Mouse (Mus musculus): ENCODE results near the gene Slamf7. TPM values are rescaled to one million over a fixed set of nuclear protein-coding genes. Genes with fewer than 3 reads are reported as not detected.

Slamf7 gene
- total and polyA plus RNA-seq, 3 experiments = 0.11 TPM; not detected in 2

- ATAC-seq (ENCODE audit: extremely low read depth, insufficient number of reproducible peaks, low FRiP score, poor library complexity, severe bottlenecking) = no peak
- TF ChIP-seq GATA1 (IDR thresholded peaks at IDR 0.05; ENCODE audit: borderline replicate concordance, low read length) = no peak
- no peak for TF ChIP-seq TAL1 (conservative IDR thresholded peaks at IDR 0.05; ENCODE audit: low read depth, low read length)
- TF ChIP-seq GATA2 (IDR thresholded peaks at IDR 0.05; ENCODE audit: borderline replicate concordance, low read depth, low read length) = no peak
- TF ChIP-seq POLR2AphosphoS5 (IDR thresholded peaks at IDR 0.05; ENCODE audit: insufficient replicate concordance, low read depth, low read length) = no peak
- no peak for TF ChIP-seq CTCF (IDR thresholded peaks at IDR 0.05; ENCODE audit: low read depth, low read length)
- no peaks in the 10 kb centered on the region for H3K4me1 ChIP-seq (ENCODE audit: insufficient read depth, low read depth, low read length)
- no peaks in the 10 kb centered on the region for H3K36me3 ChIP-seq (replicated peaks)
- H3K27me3 ChIP-seq (ENCODE audit: insufficient read depth, low read length) = no peaks in the 10 kb centered on the region
- peaks cover 41% of the 10 kb centered on the region for H3K9me3 ChIP-seq (replicated peaks)
- DNase-seq (ENCODE audit: low spot score) = no peak
- H3K4me3 ChIP-seq (ENCODE audit: low read depth, low read length) = no peak overlapping the region
These were observed 5.1 kb downstream of the Slamf7 start for GRCm38 (mm10) chr1:171647716-171648115.

DNA sequence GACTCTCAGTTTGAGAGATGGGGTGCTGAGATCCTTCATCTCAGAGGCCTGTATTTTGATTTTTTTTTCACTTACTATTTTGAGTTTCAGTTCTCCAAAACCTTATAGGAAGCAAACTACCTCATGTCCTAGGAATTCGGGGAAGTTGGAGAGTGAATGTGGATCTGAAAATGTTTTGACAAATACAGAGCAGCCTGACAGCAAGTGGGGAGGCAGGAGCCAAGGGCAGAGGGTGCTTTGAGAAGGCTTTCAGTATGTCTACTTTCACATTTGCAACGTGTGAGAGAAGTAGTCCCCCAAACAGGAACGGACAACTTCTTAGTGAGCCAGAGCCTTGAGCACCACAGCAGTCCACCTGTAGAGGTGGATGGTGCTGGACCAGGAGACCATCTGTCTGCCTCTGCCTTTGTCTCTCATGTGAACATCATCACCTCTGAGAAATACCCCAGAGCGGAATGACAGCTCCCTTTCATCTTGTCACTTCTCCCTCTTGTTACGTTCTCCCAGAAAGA, 6.3 kb downstream of the Slamf7 start:
- no peak for ATAC-seq (ENCODE audit: extremely low read depth, insufficient number of reproducible peaks, low FRiP score, poor library complexity, severe bottlenecking)
- Histone ChIP-seq H3K9me3 (replicated peaks) (peaks cover 38% of the 10 kb centered on the region), H3K4me1 (ENCODE audit: insufficient read depth, low read depth, low read length) (no peaks in the 10 kb centered on the region), H3K4me3 (ENCODE audit: low read depth, low read length) (no peak overlapping the region), H3K36me3 (replicated peaks) (no peaks in the 10 kb centered on the region), H3K27me3 (ENCODE audit: insufficient read depth, low read length) (no peaks in the 10 kb centered on the region)
- TF ChIP-seq TAL1 (conservative IDR thresholded peaks at IDR 0.05; ENCODE audit: low read depth, low read length) (no peak), GATA2 (IDR thresholded peaks at IDR 0.05; ENCODE audit: borderline replicate concordance, low read depth, low read length) (no peak), CTCF (IDR thresholded peaks at IDR 0.05; ENCODE audit: low read depth, low read length) (no peak), GATA1 (IDR thresholded peaks at IDR 0.05; ENCODE audit: borderline replicate concordance, low read length) (no peak), POLR2AphosphoS5 (IDR thresholded peaks at IDR 0.05; ENCODE audit: insufficient replicate concordance, low read depth, low read length) (no peak)
- DNase-seq (ENCODE audit: low spot score) = no peak

- no peak overlapping the region for H3K4me3 ChIP-seq (ENCODE audit: low read depth, low read length)
- no peaks in the 10 kb centered on the region for H3K4me1 ChIP-seq (ENCODE audit: insufficient read depth, low read depth, low read length)
- DNase-seq (ENCODE audit: low spot score) (no peak), ATAC-seq (ENCODE audit: extremely low read depth, insufficient number of reproducible peaks, low FRiP score, poor library complexity, severe bottlenecking) (no peak)
- H3K9me3 ChIP-seq (replicated peaks) = peaks cover 45% of the 10 kb centered on the region
- no peaks in the 10 kb centered on the region for H3K27me3 ChIP-seq (ENCODE audit: insufficient read depth, low read length)
- TF ChIP-seq POLR2AphosphoS5 (IDR thresholded peaks at IDR 0.05; ENCODE audit: insufficient replicate concordance, low read depth, low read length) (no peak), GATA2 (IDR thresholded peaks at IDR 0.05; ENCODE audit: borderline replicate concordance, low read depth, low read length) (no peak), TAL1 (conservative IDR thresholded peaks at IDR 0.05; ENCODE audit: low read depth, low read length) (no peak), CTCF (IDR thresholded peaks at IDR 0.05; ENCODE audit: low read depth, low read length) (no peak), GATA1 (IDR thresholded peaks at IDR 0.05; ENCODE audit: borderline replicate concordance, low read length) (no peak)
- H3K36me3 ChIP-seq (replicated peaks) = no peaks in the 10 kb centered on the region
These were observed 9.2 kb downstream of the Slamf7 start for GRCm38 (mm10) chr1:171643612-171644011.

DNA sequence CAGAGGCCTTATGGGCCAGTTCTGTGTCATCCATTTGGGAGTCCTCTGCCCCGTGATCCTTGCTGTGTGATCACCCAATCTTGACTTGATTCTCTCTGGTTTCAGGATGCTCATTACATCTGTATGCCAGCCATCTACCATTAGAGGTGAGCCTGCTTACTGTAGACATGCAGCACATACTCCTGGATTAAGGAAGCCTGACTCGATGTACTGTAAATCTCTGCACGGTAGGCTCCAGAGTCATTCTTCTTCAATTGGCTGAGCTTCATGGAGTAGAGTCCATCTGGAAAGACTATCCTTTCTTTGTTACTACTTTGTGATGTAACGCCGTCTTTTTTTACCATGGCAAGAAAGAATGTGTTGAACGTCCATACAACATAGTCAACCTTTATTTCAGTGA, 12.0 kb downstream of the Slamf7 start:
- Histone ChIP-seq H3K4me1 (ENCODE audit: insufficient read depth, low read depth, low read length) (no peaks in the 10 kb centered on the region), H3K4me3 (ENCODE audit: low read depth, low read length) (no peak overlapping the region), H3K36me3 (replicated peaks) (no peaks in the 10 kb centered on the region), H3K27me3 (ENCODE audit: insufficient read depth, low read length) (no peaks in the 10 kb centered on the region), H3K9me3 (replicated peaks) (peaks cover 52% of the 10 kb centered on the region)
- ATAC-seq (ENCODE audit: extremely low read depth, insufficient number of reproducible peaks, low FRiP score, poor library complexity, severe bottlenecking) (no peak), DNase-seq (ENCODE audit: low spot score) (no peak)
- TF ChIP-seq POLR2AphosphoS5 (IDR thresholded peaks at IDR 0.05; ENCODE audit: insufficient replicate concordance, low read depth, low read length) (no peak), TAL1 (conservative IDR thresholded peaks at IDR 0.05; ENCODE audit: low read depth, low read length) (no peak), CTCF (IDR thresholded peaks at IDR 0.05; ENCODE audit: low read depth, low read length) (no peak), GATA1 (IDR thresholded peaks at IDR 0.05; ENCODE audit: borderline replicate concordance, low read length) (no peak), GATA2 (IDR thresholded peaks at IDR 0.05; ENCODE audit: borderline replicate concordance, low read depth, low read length) (no peak)

DNA sequence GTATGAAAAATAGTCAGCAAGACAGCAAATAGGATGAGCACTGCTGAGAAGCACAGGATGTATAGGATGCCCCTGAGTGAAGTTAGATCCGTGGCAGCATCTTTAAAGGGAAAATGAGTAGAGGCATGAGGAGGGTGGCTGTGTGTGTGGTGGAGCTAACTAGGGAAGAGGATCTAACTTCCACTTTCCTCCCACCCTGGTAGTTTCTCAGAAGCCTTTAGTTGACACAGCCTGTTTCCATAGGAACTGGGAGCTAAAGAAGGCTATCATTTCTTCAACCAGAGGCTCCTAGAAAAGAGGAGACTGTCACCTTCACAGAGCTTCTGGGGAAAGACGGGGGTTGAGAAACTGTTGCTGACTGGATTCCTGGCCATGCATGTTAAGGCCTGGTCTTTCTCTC, 14.1 kb downstream of the Slamf7 start:
- H3K4me1 ChIP-seq (ENCODE audit: insufficient read depth, low read depth, low read length) = no peaks in the 10 kb centered on the region
- H3K36me3 ChIP-seq (replicated peaks) = no peaks in the 10 kb centered on the region
- H3K4me3 ChIP-seq (ENCODE audit: low read depth, low read length) = no peak overlapping the region
- H3K27me3 ChIP-seq (ENCODE audit: insufficient read depth, low read length) = no peaks in the 10 kb centered on the region
- no peak for DNase-seq (ENCODE audit: low spot score)
- no peak for TF ChIP-seq CTCF (IDR thresholded peaks at IDR 0.05; ENCODE audit: low read depth, low read length)
- no peak for TF ChIP-seq GATA1 (IDR thresholded peaks at IDR 0.05; ENCODE audit: borderline replicate concordance, low read length)
- no peak for TF ChIP-seq POLR2AphosphoS5 (IDR thresholded peaks at IDR 0.05; ENCODE audit: insufficient replicate concordance, low read depth, low read length)
- no peak for ATAC-seq (ENCODE audit: extremely low read depth, insufficient number of reproducible peaks, low FRiP score, poor library complexity, severe bottlenecking)
- peaks cover 54% of the 10 kb centered on the region for H3K9me3 ChIP-seq (replicated peaks)

DNA sequence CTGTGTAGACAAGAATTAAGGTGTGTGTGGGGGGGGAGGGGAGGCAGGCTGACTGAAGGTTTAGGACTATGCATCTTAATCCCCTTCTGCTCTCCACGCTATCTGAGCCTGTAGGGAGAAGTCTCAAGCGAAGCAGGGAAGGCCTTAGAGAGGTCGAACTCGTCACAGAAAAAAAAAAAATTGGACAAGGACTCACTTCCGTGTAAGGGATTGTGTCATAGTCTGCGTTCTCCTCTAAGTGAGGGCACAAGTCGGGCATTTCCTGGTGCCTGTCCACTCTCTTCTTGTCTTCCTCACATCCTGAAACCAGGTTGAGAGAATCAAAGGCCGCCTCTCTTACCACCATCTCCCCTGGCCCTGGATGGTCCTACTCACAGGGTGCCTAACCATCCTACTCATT, 15.7 kb downstream of the Slamf7 start:
- no peaks in the 10 kb centered on the region for H3K4me1 ChIP-seq (ENCODE audit: insufficient read depth, low read depth, low read length)
- ATAC-seq (ENCODE audit: extremely low read depth, insufficient number of reproducible peaks, low FRiP score, poor library complexity, severe bottlenecking) = no peak

More for the DNA sequence above, 15.7 kb downstream of the Slamf7 start:
- H3K4me3 ChIP-seq (ENCODE audit: low read depth, low read length) = no peak overlapping the region
- H3K9me3 ChIP-seq (replicated peaks) = peaks cover 66% of the 10 kb centered on the region
- H3K27me3 ChIP-seq (ENCODE audit: insufficient read depth, low read length) = no peaks in the 10 kb centered on the region
- TF ChIP-seq TAL1 (conservative IDR thresholded peaks at IDR 0.05; ENCODE audit: low read depth, low read length) (no peak), GATA2 (IDR thresholded peaks at IDR 0.05; ENCODE audit: borderline replicate concordance, low read depth, low read length) (no peak), GATA1 (IDR thresholded peaks at IDR 0.05; ENCODE audit: borderline replicate concordance, low read length) (no peak)
- H3K36me3 ChIP-seq (replicated peaks) = no peaks in the 10 kb centered on the region
- no peak for DNase-seq (ENCODE audit: low spot score)

Data from G1E (cell line).